Mouse (Mus musculus): ENCODE data around the gene Npcd. TPM values are rescaled to one million over a fixed set of nuclear protein-coding genes. Genes with fewer than 3 reads are reported as not detected.

Npcd gene
- polyA plus RNA-seq, 1 experiment, result 1.7 TPM

DNA sequence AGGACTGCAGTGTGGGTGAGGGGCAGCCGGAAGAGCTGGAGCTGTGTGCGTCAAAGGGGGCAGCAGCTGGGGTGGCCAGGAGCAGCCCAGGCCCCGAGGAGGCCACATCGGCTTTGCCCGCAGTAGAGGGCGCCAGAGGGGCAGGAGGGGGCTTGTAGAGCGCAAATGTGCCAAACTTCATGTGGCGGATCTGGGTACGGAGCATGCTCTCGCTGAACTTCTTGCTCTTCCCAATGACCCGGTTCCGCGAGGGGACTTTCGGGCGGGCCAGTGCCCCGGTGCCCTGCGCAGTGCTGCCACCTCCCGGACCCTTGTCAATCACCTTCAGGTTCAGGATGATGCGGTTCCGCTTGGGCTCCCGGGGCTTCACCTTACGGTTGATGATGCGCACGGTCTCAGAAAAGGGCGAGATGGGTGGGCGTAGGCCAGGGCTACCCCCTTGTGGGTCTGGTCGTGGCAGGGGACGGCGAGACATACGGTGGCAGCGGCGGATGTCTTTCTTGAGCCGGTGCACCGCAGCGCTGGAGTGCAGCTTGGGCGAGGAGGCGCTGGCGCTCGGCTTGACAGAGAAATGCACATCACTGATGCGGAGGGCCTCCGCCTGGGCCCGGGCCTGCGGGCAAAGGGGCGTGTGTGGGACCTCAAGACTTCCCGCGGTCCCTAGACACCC, 5.5 kb downstream of the Npcd start:
- 35% methylated on average over 46 of the region's 46 CpGs for WGBS
- Histone ChIP-seq H3K4me3 (replicated peaks; ENCODE audit: insufficient read depth, low read depth, low read length) (peak overlapping the region; percentile 12), H3K27me3 (ENCODE audit: control insufficient read depth, insufficient read depth, low read length) (no peaks in the 10 kb centered on the region), H3K4me1 (ENCODE audit: control insufficient read depth, insufficient read depth, low read length) (peaks cover 57% of the 10 kb centered on the region), H3K27ac (ENCODE audit: insufficient read depth, low read length) (peak overlapping the region; percentile 60; the same call in 1 of the 2 replicates)
- peak; percentile 44; the same call in 1 of the 2 replicates for TF ChIP-seq CTCF (IDR thresholded peaks at IDR 0.05; ENCODE audit: borderline replicate concordance, insufficient read depth, low read depth, low read length)
- no peak for TF ChIP-seq POLR2A (IDR thresholded peaks at IDR 0.05; ENCODE audit: borderline replicate concordance, insufficient read depth, low read length)
- peak; percentile 73 to 82 for DNase-seq

- H3K27me3 ChIP-seq (ENCODE audit: control insufficient read depth, insufficient read depth, low read length), result no peaks in the 10 kb centered on the region
- H3K4me3 ChIP-seq (replicated peaks; ENCODE audit: insufficient read depth, low read depth, low read length), result peak overlapping the region; percentile 35
- TF ChIP-seq POLR2A (IDR thresholded peaks at IDR 0.05; ENCODE audit: borderline replicate concordance, insufficient read depth, low read length), result no peak
- TF ChIP-seq CTCF (IDR thresholded peaks at IDR 0.05; ENCODE audit: borderline replicate concordance, insufficient read depth, low read depth, low read length), result no peak
- peak in 1 of 2 experiments; percentile 56 for DNase-seq
- peaks cover 64% of the 10 kb centered on the region for H3K4me1 ChIP-seq (ENCODE audit: control insufficient read depth, insufficient read depth, low read length)
- 30% methylated on average over 11 of the region's 11 CpGs for WGBS
- H3K27ac ChIP-seq (ENCODE audit: insufficient read depth, low read length), result peak overlapping the region; percentile 60
Measured at GRCm38 (mm10) chr15:79827778-79828210, 6.2 kb downstream of the Npcd start.

DNA sequence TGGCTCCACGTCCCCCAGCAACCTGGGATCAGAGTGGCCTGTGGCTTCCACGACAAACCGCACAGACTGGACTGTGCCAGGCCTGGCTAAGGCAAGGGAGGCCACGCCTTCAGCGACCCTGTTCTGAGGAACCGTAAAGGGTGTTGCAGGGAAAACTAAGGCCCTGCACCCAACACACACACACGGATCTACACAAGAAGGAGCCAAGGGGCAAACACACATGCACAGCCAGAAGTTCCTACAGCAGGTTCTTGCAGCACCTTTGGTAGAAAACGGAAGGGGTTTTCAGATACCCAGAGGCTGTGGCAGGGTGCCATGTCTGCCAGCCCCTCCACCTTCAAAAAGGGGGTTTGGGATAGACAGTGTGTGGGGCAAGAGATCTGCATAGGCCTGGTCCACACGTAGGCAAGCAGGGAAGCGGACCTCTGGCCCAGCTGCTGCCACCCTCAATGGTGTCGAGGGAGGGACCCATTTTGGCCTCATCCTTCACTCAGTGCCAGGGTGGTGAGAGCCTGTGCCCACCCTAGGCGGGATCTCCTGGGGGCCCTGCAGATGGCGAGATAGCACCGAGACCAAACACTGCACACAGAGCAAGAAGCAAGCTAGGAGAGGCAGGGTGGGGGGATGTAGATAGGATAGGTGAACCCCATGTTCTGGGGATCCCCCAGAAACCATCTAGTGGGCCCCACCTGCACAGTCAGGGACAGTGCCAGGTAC, 6.8 kb downstream of the Npcd start:
- no peaks in the 10 kb centered on the region for H3K27me3 ChIP-seq (ENCODE audit: control insufficient read depth, insufficient read depth, low read length)
- WGBS, result 32% methylated on average over 14 of the region's 14 CpGs
- H3K4me3 ChIP-seq (replicated peaks; ENCODE audit: insufficient read depth, low read depth, low read length), result peak overlapping the region; percentile 35
- TF ChIP-seq POLR2A (IDR thresholded peaks at IDR 0.05; ENCODE audit: borderline replicate concordance, insufficient read depth, low read length) (no peak), CTCF (IDR thresholded peaks at IDR 0.05; ENCODE audit: borderline replicate concordance, insufficient read depth, low read depth, low read length) (no peak)
- peak in 1 of 2 experiments; percentile 56 for DNase-seq
- peak overlapping the region; percentile 41; the same call in 1 of the 2 replicates for H3K27ac ChIP-seq (ENCODE audit: insufficient read depth, low read length)
- peaks cover 69% of the 10 kb centered on the region for H3K4me1 ChIP-seq (ENCODE audit: control insufficient read depth, insufficient read depth, low read length)

DNA sequence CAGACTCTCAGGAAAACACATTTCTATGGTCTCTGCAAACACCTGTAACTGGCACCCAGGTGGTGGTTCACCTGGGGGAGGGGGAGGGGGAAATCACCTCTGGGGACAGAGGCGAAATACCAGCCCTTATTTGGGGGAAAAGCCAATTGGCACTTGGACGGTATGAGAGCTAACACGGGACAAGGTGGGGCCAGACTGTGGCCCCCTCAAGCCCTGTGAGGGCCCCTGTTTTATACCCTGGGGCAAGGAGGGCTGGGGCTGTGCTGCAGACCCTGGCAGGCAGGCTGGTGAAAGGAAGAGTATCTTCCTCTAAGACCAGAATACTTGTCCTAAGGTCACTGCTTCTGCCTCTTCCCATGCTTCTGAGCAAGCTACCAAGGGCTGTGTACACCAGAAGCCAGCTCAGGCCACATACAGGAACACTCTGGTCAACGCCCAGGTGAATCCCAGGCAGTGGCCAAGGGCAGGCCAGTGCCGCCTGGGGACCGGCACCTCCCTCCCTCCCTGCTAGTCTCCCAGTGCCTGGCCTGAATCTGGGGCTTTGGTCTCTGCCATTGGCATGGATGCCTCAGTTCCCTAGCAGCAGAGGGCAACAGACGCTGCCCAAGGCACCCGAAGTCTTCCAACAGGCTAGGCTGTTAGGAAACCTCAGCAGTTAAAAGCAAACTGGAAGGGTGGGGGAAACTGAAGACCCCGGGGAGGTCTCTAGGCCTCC, 7.7 kb downstream of the Npcd start:
- Histone ChIP-seq H3K4me1 (ENCODE audit: control insufficient read depth, insufficient read depth, low read length) (peaks cover 67% of the 10 kb centered on the region), H3K27ac (ENCODE audit: insufficient read depth, low read length) (peak overlapping the region; percentile 41; the same call in 1 of the 2 replicates), H3K4me3 (replicated peaks; ENCODE audit: insufficient read depth, low read depth, low read length) (no peak overlapping the region), H3K27me3 (ENCODE audit: control insufficient read depth, insufficient read depth, low read length) (no peaks in the 10 kb centered on the region)
- no peak for DNase-seq
- 34% methylated on average over 9 of the region's 9 CpGs for WGBS
- TF ChIP-seq POLR2A (IDR thresholded peaks at IDR 0.05; ENCODE audit: borderline replicate concordance, insufficient read depth, low read length) (no peak), CTCF (IDR thresholded peaks at IDR 0.05; ENCODE audit: borderline replicate concordance, insufficient read depth, low read depth, low read length) (no peak)

DNA sequence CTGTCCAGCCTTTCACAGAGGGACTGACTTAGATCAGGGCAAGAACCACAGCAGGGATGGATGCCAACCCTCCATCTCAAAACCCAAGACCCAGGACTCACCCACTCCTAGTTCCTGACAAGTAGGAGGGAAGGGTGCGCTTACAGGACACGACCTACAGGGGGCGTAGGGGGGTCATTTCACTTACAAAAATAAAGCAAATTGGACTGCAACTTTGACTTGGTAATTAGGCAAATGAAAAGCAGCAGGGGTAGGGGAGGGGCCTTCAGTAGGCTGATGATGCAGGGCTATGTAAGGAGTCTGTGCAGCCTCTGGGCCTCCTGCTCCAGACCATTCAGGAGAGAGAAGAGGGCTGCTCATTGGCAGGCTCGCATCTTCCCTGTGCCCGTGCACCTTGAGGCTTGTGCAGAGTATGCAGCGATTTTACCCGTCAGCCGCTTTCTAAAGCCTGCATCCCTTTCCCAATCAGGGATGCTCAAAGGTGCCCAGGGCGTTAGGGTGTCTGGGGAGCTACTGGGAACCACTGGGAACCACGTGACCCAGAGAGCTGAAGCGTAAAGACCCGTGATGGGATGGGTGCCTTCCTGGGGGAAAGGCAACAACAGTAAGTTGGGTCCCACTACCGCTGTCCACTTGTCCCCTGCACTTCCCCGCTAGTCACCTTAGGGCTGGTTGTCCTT, 8.8 kb downstream of the Npcd start:
- Histone ChIP-seq H3K4me3 (replicated peaks; ENCODE audit: insufficient read depth, low read depth, low read length) (no peak overlapping the region), H3K27ac (ENCODE audit: insufficient read depth, low read length) (no peak overlapping the region), H3K27me3 (ENCODE audit: control insufficient read depth, insufficient read depth, low read length) (no peaks in the 10 kb centered on the region), H3K4me1 (ENCODE audit: control insufficient read depth, insufficient read depth, low read length) (peaks cover 64% of the 10 kb centered on the region)
- TF ChIP-seq CTCF (IDR thresholded peaks at IDR 0.05; ENCODE audit: borderline replicate concordance, insufficient read depth, low read depth, low read length) (peak; percentile 56; the same call in 1 of the 2 replicates), POLR2A (IDR thresholded peaks at IDR 0.05; ENCODE audit: borderline replicate concordance, insufficient read depth, low read length) (no peak)
- no peak for DNase-seq
- 52% methylated on average over 14 of the region's 14 CpGs for WGBS

DNA sequence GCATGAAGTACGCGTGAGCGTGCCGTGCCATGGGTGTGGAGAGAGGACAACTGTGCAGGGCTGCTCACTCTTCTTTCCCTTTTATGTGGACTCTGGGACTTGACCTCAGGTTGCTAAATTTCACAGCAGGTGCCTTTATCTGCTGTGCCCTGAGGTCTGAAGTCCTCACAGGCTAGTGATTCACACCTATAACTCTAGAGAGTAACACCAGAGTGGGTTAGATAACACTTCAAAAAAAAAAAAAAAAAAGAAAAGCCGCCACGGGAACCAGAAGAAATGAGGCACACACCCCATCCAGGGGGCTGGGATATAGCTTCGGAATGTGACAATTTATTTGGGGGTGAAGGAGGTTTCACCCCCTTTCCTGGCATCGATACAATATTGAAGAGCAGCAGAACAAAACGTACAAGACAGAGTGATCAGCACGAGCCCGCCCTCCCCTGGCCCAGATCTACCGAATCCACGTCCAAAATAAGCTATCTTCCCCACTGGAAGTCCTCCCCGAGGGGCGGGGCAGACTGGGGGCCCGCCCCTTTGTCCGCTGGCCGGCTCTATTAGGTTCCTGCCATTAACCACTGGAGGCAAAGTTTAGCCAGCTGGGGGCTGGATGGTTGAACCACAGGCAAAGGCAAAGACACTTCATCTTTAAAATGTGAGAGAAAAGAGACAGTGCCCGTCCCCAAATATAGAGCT, 10.3 kb downstream of the Npcd start:
- no peaks in the 10 kb centered on the region for H3K27me3 ChIP-seq (ENCODE audit: control insufficient read depth, insufficient read depth, low read length)
- H3K4me1 ChIP-seq (ENCODE audit: control insufficient read depth, insufficient read depth, low read length), result peaks cover 52% of the 10 kb centered on the region
- WGBS, result 53% methylated on average over 19 of the region's 19 CpGs
- DNase-seq, result no peak
- H3K27ac ChIP-seq (ENCODE audit: insufficient read depth, low read length), result no peak overlapping the region
- H3K4me3 ChIP-seq (replicated peaks; ENCODE audit: insufficient read depth, low read depth, low read length), result no peak overlapping the region
- TF ChIP-seq CTCF (IDR thresholded peaks at IDR 0.05; ENCODE audit: borderline replicate concordance, insufficient read depth, low read depth, low read length) (no peak), POLR2A (IDR thresholded peaks at IDR 0.05; ENCODE audit: borderline replicate concordance, insufficient read depth, low read length) (no peak)
